Mouse (Mus musculus): ENCODE measurements around the gene Elk1.

DNA sequence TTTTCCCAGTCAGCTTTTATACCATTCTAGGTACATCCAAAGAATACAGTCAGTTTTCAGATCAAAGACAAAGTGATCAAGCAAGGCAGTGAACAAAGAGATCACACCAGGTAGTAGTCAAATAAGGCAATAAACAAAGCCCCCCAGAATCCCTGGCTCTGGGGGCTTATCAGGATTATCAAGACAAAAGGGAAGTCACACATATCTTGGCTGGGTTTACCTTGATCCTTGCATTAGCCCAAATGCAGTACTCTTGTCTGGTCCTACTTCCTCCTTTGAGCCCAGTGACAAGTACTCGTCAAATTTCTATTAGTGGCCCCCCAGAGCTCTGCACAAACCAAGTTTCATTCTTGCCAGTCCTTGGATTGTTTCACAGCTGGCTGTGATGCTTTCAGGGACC, 30.5 kb upstream of the Elk1 start:
- no peak for TF ChIP-seq CTCF (IDR thresholded peaks at IDR 0.05; ENCODE audit: insufficient read depth, low read depth, low read length)
- TF ChIP-seq POLR2A (IDR thresholded peaks at IDR 0.05; ENCODE audit: insufficient read depth, low read depth, low read length): no peak
